Mouse (Mus musculus) lung, postnatal 0 days (tissue): ENCODE data around the gene Gm20388.

Experiments
- CTCF ChIP-seq: IDR thresholded peaks from 2 replicates; pipeline ENCODE4 v1.5.1; 2016; ENCODE audit warnings: antibody characterized with exemption, mild to moderate bottlenecking
- EP300 ChIP-seq: IDR thresholded peaks from 2 replicates; pipeline ENCODE4 v1.6.1; 2016; ENCODE audit warnings: antibody characterized with exemption, mild to moderate bottlenecking, control low read depth

DNA sequence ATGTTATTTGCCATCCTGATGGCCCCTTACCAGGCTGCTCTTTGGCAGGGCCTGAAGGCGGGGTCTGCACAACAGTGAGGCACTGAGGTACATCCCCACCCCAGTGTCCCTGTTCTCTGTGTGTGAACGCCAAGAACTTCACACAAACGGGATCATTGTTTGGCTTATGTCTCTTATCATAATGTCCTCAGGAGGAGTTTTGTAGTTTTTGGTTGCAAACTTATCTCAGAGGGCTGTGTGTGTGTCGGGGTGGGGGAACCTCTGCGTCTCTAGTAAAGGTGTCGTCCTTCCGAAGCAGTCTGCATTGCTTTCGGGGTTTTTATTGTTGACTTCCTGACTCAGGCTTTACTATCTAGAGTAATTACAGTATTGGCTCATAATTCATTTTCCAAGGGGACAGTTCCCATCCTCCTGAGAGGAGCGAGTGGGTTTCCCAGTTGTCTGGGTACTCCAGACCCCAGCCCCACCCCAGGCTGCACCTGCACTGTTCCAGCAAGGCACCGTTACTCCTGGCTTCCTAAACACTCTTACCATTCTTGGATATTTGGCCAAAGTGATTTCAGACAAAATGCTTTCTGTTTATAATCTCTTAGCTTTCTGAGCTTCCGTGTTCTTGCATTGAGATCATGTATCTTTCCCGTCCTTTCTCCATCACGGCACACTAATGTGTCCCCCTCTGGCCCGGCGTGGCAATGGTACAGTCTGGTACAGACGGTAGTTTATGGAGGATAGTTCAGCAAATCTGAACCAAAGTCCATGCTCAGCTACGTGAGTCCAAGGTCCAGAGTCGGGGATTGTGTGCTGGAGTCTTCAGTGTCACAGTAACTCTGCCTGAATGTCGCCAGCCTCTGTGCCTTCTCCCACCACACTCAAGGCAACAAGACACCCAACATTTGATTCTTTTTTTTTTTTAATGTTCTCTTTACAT, 3909.3 kb downstream of the Gm20388 start:
- TF ChIP-seq CTCF (no peak), EP300 (no peak)
